Mouse (Mus musculus) gastrocnemius, adult 8-10 months (tissue): Measurements from ENCODE around the gene Mrc2. TPM values are rescaled to one million over a fixed set of nuclear protein-coding genes. Genes with fewer than 3 reads are reported as not detected.

ENCODE experiments used
- DNase-seq, 2 experiments: peaks; one replicate each; pipeline ENCODE4 v3.0.0; 2022; ENCODE audit warnings: low spot score in 2 of 2
- total RNA-seq, 4 experiments: library from RNA; stranded (reverse); gene quantifications; 2 replicates each; pipeline ENCODE4 v1.2.4; 2022

The Mrc2 gene
- 1 to 10 TPM; 5.2 to 7.6 (median 6.0) TPM for total RNA-seq

- DNase-seq = peak; percentile 52 to 60
Measured at GRCm38 (mm10) chr11:105292124-105293071, at the start of gene Mrc2. Gene Mrc2 (plus strand): TSS chr11:105292643.

- DNase-seq = no peak
Measured at GRCm38 (mm10) chr11:105246369-105246768, 46.1 kb upstream of the Mrc2 start.

GRCm38 (mm10) chr11:105246785-105247184 lies 45.7 kb upstream of the Mrc2 start:
- no peak for DNase-seq

GRCm38 (mm10) chr11:105247321-105247720 lies 45.1 kb upstream of the Mrc2 start:
- no peak for DNase-seq

- DNase-seq = no peak
Measured at GRCm38 (mm10) chr11:105259733-105260132, 32.7 kb upstream of the Mrc2 start.

- no peak for DNase-seq
Measured at GRCm38 (mm10) chr11:105261116-105261515, 31.3 kb upstream of the Mrc2 start.

- DNase-seq = no peak
Measured at GRCm38 (mm10) chr11:105261601-105262351, 30.7 kb upstream of the Mrc2 start.

GRCm38 (mm10) chr11:105264506-105264905 lies 27.9 kb upstream of the Mrc2 start:
- DNase-seq = no peak

GRCm38 (mm10) chr11:105264988-105265387 lies 27.5 kb upstream of the Mrc2 start:
- no peak for DNase-seq

GRCm38 (mm10) chr11:105270155-105270554 lies 22.3 kb upstream of the Mrc2 start:
- DNase-seq = peak; percentile 33 to 39

- DNase-seq = no peak
Measured at GRCm38 (mm10) chr11:105280456-105280855, 12.0 kb upstream of the Mrc2 start.

GRCm38 (mm10) chr11:105281291-105281690 lies 11.2 kb upstream of the Mrc2 start:
- DNase-seq = no peak

- DNase-seq = no peak
Measured at GRCm38 (mm10) chr11:105281763-105282459, 10.5 kb upstream of the Mrc2 start.

GRCm38 (mm10) chr11:105282460-105282859 lies 10.0 kb upstream of the Mrc2 start:
- DNase-seq = peak; percentile 62 to 80

- no peak for DNase-seq
Measured at GRCm38 (mm10) chr11:105283016-105283415, 9.4 kb upstream of the Mrc2 start.

- no peak for DNase-seq
Measured at GRCm38 (mm10) chr11:105285720-105286119, 6.7 kb upstream of the Mrc2 start.

GRCm38 (mm10) chr11:105289403-105289802 lies 3.0 kb upstream of the Mrc2 start:
- DNase-seq = no peak

GRCm38 (mm10) chr11:105291681-105292123 lies 741 bp upstream of the Mrc2 start:
- DNase-seq = peak in 1 of 2 experiments; percentile 38

- peak; percentile 58 to 72 for DNase-seq
Measured at GRCm38 (mm10) chr11:105293101-105293581, 698 bp downstream of the Mrc2 start.

- DNase-seq = peak in 1 of 2 experiments; percentile 27
Measured at GRCm38 (mm10) chr11:105293901-105294494, 1.6 kb downstream of the Mrc2 start.

GRCm38 (mm10) chr11:105296084-105296483 lies 3.6 kb downstream of the Mrc2 start:
- DNase-seq = no peak
